Mouse (Mus musculus): ENCODE measurements around the gene Olfr373.
"Not testable (repeated sequence)": the region's sequence is repeated elsewhere in the genome, so short reads cannot be mapped to it uniquely, and the experiment has no call there.

Gene Olfr373

DNA sequence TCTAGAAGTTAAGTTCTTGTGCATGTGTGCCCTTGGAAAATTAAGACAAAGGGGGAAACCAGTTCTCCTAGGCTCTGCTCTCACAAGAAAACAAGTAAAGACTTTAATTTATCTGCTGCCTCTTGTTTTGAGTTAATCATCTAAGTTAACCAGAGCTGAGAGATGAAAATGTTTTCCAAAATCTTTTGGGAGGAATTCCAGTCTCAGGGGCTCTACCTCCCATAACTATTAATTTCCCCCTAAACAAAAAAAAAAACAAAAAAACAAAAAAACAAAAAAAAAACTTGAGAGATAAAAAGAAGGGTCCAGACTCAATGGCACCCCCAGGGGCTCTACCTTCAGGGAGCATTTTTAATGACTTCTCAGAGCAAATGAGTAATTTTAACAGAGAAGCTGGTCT, at the start of gene Olfr373:
Olfr373 (plus strand) TSS at position 301 of the 400 bp plus-strand sequence.
- not testable (repeated sequence) for DNase-seq

DNA sequence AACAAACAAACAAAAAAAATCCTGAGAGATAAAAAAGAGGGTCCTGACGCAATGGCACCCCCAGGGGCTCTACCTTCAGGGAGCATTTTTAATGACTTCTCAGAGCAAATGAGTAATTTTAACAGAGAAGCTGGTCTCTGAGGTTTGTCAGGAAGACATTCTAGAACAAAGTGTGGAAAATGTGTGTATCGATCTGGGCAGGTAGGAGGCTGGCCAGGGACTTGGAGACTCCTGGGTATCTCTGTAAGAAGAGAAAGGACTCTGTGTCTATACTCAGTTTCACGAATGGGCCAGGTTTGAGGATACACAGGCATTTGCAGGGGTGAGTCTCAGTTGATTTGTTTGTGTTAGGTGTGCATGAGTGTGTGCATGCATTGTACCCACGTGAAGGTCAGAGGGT, 42.1 kb upstream of the Olfr373 start, which contains the start of gene Olfr372:
Olfr372 (plus strand) TSS at position 301 of the 400 bp plus-strand sequence.
- DNase-seq = not testable (repeated sequence)

DNA sequence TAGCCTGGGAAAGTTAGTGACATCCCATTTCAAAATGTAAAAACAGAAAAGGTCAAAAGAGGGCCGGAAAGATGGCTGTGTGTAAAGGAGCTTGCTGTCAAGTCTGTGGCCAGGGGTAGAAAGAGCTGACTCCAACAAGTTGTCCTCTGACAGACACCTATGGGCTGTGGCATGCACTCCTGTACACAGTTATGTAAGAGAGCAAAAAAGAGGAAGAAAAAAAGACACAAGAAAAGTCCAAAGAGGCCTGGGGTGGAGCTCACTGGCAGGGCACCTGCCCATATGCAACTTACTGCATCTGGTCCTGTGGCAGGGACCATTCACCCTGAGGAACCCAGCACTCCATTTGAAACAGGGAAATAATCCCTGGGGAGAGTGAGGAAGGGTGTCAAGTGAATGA, 40.5 kb upstream of the Olfr373 start:
- no peak for DNase-seq

DNA sequence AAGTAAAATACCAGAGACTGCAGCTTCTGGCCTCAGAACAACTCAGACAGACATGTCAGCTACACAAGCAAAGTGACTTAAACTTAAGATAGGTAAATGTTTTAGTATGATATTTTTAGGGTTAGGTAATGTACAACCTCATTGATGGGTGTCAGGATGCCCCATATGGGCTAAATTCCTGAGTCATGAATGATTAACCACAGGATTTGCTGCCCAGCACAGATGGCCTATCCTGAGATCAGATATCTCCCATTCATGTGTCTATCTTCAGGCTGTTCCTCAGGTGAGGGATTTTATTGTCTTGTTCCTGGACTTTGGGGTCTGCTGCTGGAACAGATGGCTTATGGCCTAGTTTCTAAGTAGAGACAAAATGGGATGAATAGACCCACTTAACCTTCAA, 28.3 kb upstream of the Olfr373 start:
- not testable (repeated sequence) for DNase-seq

DNA sequence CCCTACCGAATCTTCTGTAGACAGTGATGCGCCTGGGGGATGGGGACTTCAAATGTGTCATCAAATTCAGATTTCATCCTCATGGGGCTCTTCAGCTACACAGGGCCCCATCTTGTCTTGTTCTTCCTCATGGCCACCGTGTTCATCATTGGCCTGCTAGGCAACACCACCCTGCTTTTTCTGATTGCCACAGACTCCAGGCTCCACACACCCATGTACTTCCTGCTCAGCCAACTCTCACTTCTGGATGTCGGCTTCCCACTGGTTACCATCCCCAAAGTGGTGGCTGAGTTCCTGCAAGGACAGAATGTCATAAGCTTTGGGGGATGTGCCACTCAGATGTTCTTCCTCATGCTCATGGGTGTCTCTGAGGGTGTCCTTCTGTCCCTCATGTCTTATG, 25.3 kb upstream of the Olfr373 start:
- DNase-seq = not testable (repeated sequence)

DNA sequence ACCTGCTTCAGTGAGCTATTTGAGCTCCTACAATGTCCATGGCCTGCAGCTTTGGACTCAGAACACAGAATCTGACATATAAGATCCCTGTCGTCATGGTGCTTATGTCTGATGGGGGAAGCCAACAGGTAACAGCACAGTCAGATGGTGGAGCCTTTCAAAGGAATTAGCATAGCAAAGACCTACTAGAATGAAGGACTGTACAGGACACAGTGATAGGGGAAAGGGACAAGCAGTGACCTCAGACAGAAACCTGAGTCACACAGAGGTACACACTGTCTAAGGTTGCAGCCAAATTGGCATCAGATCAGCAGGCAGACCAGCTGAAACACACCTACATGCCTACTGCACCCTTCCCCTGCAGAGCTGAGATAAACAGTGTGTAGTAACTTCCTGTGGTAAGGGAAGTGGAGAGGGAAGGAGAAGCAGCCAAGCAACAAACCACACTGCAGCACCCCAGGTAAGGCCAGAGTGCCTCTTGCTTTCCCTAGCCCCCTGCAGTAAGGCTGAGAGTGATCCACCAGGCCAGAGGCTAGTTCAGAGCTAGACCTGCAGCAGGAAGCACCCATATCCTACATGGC, 16.1 kb upstream of the Olfr373 start:
- DNase-seq = not testable (repeated sequence)

DNA sequence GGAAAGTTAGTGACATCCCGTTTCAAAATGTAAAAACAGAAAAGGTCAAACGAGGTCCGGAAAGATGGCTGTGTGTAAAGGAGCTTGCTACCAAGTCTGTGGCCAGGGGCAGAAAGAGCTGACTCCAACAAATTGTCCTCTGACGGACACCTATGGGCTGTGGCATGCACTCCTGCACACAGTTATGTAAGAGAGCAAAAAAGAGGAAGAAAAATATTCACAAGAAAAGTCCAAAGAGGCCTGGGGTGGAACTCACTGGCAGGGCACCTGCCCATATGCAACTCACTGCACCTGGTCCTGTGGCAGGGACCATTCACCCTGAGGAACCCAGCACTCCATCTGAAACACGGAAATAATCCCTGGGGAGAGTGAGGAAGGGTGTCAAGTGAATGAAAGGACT, 1.8 kb downstream of the Olfr373 start:
- no peak for DNase-seq

DNA sequence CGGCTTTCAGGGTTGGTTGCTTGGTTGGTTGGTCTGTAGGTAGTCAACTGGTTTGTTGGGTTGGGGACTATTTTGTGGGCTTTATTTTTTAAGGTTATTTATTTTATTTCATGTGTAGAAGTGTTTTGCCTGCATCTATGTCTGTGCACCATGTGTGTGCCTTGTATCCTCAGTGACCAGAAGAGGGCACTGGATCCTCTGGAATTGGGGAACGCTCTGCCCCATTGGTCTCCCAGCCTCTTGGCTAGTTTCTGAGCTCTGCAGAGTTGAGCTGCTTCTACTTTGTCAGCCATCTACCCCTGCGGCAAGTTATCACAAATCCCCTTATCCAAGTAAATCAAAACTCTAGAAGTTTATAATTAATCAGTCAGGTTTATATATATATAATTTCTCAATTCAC, 4.6 kb downstream of the Olfr373 start:
- not testable (repeated sequence) for DNase-seq

DNA sequence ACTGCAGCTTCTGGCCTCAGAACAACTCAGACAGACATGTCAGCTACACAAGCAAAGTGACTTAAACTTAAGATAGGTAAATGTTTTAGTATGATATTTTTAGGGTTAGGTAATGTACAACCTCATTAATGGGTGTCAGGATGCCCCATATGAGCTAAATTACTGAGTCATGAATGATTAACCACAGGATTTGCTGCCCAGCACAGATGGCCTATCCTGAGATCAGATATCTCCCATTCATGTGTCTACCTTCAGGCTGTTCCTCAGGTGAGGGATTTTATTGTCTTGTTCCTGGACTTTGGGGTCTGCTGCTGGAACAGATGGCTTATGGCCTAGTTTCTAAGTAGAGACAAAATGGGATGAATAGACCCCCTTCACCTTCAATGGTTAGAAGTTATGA, 13.7 kb downstream of the Olfr373 start:
- DNase-seq = not testable (repeated sequence)

DNA sequence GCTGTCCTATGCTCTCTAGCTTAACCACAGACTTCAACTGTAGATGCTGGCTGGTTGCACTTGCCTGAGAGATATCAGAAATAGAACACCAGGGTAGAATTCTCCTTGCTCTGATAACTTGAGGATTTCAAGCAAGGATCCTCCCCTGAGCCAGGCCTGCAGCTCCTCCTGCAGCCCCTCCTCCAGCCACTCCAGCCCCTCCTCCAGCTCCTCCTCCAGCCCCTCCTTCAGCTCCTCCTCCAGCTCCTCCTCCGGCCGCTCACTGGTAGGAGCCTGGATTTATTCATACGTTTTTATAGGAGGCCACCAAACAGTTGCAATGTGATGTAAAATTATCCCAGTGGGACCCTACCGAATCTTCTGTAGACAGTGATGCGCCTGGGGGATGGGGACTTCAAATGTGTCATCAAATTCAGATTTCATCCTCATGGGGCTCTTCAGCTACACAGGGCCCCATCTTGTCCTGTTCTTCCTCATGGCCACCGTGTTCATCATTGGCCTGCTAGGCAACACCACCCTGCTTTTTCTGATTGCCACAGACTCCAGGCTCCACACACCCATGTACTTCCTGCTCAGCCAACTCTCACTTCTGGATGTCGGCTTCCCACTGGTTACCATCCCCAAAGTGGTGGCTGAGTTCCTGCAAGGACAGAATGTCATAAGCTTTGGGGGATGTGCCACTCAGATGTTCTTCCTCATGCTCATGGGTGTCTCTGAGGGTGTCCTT, 16.6 kb downstream of the Olfr373 start:
- peak; percentile 53 to 60 for DNase-seq

DNA sequence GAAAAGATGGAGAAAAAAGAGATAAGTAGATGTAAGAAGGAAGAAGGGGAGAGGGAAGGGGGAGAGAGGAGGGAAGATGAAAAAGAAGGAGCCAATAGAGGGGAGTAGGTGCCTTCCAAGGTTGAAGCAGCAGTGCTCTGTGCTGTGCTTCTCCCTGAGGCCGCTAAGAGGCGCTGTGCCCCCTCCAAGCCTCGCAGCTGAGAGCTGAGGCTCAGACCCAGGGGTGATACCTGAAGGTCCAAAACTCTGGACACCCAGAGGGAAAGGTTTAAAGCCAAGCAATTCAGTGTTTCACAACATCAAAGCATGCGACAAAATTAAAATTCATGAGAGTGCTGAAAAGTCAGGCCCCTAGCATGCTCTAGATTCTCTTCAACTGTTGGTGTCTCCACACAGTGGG, 22.2 kb downstream of the Olfr373 start:
- no peak for DNase-seq

DNA sequence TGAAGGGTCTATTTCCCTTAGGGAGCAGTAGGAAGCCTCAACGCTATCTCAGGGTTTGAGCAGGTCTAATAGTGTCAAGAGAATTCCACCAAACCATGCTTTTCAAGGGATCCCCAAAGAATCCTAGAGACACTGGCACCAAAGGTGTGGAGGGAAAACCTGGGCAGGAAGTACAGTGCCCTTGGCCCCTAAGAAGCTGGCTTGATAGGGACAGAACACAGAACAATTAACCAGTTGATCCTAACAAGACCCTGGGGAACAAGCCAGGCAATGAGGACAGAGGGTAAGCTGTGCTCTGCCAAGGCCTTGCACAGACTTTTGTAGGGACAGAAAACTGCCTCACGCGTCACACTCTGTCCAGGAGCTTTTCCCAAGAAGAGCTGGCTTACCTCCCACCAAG, 23.8 kb downstream of the Olfr373 start, which contains the start of gene Olfr374:
Olfr374 (plus strand) TSS at position 301 of the 400 bp plus-strand sequence.
- DNase-seq = no peak

DNA sequence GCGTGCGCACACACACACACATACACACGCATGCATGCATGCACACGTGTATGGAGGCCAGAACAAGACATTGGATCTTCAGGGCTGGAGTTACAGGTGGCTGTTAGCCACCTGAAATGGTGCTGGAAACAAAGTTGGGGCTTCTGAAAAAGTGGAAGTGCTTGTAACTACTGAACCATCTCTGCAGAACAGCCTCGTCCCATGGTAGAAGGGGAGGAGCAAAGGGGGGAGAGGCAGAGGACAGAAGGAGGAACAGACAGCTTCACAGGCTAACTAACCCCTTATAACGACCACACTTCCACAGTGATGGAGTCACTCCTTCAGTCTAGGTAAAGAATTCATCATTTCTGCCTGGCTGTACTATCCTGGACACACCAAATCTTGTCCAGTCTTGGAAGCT, 27.9 kb downstream of the Olfr373 start:
- no peak for DNase-seq

DNA sequence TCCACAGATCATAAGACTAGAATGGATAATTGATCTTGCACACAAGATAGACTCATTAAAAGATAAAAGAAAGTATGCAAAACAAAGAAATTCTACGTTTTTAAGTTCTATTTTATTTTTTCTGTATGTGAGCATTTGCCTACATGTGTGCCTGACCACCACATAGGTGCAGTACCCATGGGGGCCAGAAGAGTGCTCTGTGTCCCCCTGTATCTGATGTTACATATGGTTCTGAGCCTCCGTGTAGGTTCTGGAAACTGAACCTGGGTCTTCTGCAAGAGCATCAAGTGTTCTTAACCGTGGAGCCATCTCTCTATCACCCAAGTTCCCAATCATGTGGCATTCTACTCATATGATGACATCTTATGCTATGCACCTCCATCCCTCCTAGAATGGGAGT, 29.5 kb downstream of the Olfr373 start:
- no peak for DNase-seq

DNA sequence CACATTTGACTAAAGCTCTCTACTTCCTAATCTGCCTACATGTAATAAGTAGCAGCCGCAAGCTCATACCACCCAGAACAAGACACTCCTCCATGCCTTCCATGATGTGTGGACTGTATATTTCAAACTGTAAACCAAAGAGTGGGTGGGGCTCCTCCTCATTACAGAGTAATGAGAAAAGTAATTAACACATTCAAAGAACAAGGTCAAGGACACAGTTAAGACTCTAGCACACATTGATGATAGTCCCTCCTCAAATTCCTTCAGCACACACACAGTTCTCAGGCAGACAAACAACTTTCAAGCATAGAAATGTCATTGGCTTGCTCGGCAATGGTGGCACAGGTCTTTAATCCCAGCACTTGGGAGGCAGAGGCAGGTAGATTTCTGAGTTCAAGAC, 32.2 kb downstream of the Olfr373 start:
- no peak for DNase-seq

DNA sequence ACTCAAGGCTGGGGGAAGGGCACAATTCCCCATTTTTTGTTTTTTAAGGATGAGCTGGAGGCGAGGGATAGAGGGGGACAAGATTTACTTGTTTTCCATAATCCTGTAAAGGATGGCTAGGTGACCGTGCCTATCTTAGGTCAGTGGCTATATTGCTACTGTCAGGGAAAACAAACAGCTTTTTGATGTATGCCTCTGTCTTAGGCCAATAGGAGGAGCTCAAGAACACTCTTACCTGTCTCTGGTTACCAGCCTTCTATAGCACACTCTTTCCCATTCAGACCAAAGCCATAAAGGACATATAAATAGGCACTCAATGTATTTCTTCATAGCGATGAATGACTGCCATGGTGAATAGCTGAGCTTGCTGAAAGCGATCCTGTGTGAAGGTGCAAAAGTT, 35.6 kb downstream of the Olfr373 start:
- DNase-seq = no peak

DNA sequence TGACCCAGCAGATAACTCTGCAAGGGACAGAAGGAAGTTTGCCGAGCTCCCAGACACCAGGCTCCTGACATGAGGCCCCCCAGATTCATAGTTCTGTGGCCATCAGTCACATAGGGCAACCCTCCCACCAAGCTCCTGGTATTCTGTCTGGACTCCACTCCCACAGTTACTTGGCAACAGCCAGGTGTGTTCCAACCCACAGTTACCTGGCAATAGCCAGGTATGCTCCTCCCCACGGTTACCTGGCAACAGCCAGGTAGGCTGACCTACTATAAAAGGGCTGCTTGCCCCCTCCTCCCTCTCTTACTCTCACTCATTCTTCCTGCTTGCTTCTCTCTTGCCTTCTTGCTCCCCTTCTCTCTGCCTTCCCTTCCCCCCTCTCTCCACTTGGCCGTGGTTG, 38.5 kb downstream of the Olfr373 start:
- DNase-seq = not testable (repeated sequence)

DNA sequence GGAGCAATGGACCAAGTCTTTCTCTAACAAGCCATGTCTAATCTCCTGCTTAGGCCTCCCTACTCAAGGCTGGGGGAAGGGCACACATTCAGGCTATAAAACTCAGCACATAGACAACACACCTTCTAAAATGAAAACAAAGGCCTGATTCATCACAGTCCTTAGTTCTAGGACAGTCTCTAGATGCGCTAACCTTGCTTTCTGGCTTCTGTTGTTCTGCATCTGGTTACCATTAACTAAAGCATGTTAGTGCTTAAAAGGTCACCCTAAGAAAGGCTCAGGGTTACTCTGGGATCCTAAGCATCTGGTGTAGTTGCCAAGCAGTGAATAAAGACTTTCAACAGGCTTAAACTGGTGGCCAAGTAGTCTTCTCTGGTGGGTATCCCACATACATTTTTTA, 39.0 kb downstream of the Olfr373 start:
- DNase-seq = no peak

DNA sequence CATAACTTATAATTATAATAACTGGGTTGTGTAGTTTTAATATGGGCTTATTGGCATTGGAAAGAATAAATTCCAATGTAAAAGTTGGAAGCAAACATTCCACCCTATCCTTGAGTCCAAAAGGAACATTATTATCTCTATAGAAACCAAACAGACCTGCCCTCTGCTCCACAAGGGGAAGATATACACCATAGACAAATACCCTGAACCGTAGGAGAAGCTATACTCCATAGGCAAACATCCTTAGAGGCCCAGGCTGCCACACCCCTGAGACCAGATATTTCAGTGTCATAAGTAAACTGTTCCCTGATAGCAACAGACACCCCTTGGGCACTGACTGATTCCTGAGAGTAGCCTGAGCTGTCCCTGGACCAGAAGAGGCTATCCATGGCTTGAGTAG, 44.9 kb downstream of the Olfr373 start:
- DNase-seq = no peak

DNA sequence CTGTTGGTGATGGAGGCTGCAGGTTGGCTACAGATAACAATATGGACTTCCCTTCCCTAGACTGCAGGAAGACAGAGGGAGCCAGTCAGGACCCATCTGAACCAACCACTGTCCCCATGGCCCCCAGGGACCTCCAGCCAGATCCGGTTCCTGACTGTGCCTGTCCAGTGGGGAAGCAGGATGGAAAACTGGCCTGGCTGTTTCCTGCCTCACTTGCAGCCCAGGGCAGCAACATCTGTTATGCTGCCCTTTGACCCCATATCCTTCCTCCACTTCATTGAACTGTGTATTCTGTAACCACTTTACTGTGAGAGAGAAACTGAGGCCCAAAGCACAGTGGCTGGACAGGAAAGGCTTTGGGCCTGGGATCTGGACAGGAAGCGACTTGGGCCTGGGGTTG, 48.3 kb downstream of the Olfr373 start:
- DNase-seq = no peak

DNA sequence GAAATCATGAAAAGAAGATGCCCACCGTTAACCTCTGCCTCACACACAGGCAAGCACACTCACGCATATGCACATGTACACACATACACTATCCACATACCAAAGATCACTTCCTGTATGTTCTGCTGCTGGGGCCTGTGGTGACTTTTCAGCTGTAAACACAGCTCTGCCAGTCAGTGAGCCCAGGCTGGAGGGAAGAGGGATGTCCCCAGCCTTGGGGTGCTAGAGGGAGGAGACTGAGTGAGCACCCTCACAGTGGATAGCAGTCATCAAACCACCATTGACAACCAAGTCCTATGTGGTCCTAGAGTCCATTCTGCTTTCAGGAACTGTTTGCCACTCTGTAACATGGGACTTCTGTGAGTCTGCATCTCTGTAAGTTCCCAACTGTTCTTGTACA, 48.9 kb downstream of the Olfr373 start:
- DNase-seq = no peak

DNA sequence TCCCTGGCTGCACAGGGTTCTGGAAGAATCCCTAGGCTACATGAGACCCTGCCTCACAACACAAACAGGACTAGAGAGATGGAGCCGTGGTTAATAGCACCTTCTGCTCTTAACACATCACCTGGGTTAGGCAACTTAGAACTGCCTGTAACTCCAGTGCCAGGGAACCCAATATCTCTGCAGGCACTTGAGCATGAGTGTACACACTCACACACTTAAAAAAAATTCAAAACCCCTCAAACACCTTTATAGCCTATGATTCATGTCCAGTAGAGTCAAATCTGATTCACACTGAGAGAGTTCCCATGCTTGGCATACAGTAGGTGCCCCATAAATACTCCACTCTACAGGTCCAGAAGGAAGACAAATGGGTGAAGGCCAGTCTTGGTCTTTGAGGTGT, 49.4 kb downstream of the Olfr373 start:
- no peak for DNase-seq

DNA sequence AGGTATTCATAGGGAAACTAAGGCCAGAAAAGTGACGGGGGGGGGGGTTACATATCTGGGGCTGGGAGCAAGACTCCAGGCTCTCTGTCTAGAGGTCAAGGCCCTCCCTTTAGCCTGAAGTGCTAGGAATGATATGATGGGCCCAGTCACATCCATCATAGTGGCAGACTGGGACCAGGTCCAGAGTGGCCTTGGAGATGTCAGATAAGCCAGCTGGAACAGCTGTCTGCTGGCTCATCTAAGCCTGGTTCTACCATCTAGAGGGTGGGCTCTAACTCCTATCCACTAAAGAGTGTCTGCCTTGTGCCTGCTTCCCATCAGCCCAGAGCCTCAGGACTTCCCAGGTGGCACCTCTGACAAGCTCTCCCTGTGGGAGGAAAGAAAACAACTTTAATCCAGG, 49.9 kb downstream of the Olfr373 start:
- DNase-seq = no peak

DNA sequence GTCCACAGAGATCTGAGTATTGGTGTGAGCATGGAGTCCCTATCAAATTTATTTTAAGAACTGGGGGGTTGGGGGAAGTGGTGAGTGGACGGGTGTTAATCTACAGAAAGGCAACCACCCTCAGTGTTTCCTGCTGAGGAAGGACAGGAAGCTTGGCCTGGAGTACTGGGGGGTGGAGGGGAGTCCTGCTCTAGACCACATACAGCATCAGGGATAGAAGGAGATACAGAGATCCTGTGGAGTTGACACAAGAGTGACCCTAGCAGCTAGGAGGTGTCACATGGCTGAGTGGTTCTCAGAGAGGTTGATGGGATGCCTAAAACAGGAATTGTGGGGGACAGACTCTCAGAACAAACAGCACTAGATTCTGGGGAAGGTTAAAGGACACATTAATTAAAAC, 50.5 kb downstream of the Olfr373 start:
- no peak for DNase-seq
